Mouse (Mus musculus) spleen, adult 2 months (tissue): Measurements from ENCODE around the gene Catsperg1. TPM values are rescaled to one million over a fixed set of nuclear protein-coding genes. Genes with fewer than 3 reads are reported as not detected.

ENCODE experiments used
- DNase-seq, 2 experiments: peaks; one replicate each; pipeline versions ENCODE4 v3.0.0 to v3.0.0-alpha.2; 2012 to 2021; ENCODE audit warnings: low spot score in 2 of 2, low read depth in 1 of 2
- H3K27ac ChIP-seq: fragments of 200-500 bp; 2 replicates; pipeline ENCODE4 v1.5.1; 2012; ENCODE audit warnings: low read length, inconsistent platforms; ENCODE audit not compliant: insufficient read depth
- H3K27me3 ChIP-seq: fragments of 200-500 bp; 2 replicates; pipeline ENCODE4 v1.6.1; 2012; ENCODE audit warnings: mild to moderate bottlenecking, moderate library complexity, low read length, inconsistent platforms; ENCODE audit not compliant: control insufficient read depth, insufficient read depth
- H3K36me3 ChIP-seq: fragments of 200-500 bp; 2 replicates; pipeline ENCODE4 v1.6.1; 2012; ENCODE audit warnings: mild to moderate bottlenecking, low read length, inconsistent platforms; ENCODE audit not compliant: control insufficient read depth, insufficient read depth
- H3K4me1 ChIP-seq: fragments of 200-500 bp; 2 replicates; pipeline ENCODE4 v1.6.1; 2011; ENCODE audit warnings: inconsistent platforms; ENCODE audit not compliant: control insufficient read depth, insufficient read depth, insufficient read length
- H3K4me3 ChIP-seq: fragments of 200-500 bp; 2 replicates; pipeline ENCODE4 v1.5.1; 2011; ENCODE audit warnings: mild to moderate bottlenecking, inconsistent platforms; ENCODE audit not compliant: insufficient read depth, insufficient read length; ENCODE audit errors: extremely low read depth
- CTCF ChIP-seq: fragments of 200-500 bp; IDR thresholded peaks from 2 replicates; pipeline ENCODE4 v1.5.1; 2011; ENCODE audit warnings: mild to moderate bottlenecking, inconsistent platforms; ENCODE audit not compliant: insufficient read depth, insufficient read length, insufficient replicate concordance; ENCODE audit errors: extremely low read depth
- POLR2A ChIP-seq: fragments of 200-500 bp; IDR thresholded peaks from 2 replicates; pipeline ENCODE4 v1.6.1; 2011; ENCODE audit warnings: low read depth, low read length, inconsistent platforms
- WGBS: fragments of 180-500 bp; shearing (Covaris S2); methylation state at CpG from one replicate; pipeline ENCODE4 v1.1.7; 2018; 5-methylcytosine and 5-hydroxymethylcytosine counted together
- polyA plus RNA-seq: library from polyadenylated mRNA; depleted of rRNA; stranded (reverse); fragments of >200 nt; gene quantifications from 2 replicates; pipeline ENCODE4 v1.2.3, GENCODE M21; 2012

Catsperg1 gene
- polyA plus RNA-seq, 1 experiment: 2.0 TPM

DNA sequence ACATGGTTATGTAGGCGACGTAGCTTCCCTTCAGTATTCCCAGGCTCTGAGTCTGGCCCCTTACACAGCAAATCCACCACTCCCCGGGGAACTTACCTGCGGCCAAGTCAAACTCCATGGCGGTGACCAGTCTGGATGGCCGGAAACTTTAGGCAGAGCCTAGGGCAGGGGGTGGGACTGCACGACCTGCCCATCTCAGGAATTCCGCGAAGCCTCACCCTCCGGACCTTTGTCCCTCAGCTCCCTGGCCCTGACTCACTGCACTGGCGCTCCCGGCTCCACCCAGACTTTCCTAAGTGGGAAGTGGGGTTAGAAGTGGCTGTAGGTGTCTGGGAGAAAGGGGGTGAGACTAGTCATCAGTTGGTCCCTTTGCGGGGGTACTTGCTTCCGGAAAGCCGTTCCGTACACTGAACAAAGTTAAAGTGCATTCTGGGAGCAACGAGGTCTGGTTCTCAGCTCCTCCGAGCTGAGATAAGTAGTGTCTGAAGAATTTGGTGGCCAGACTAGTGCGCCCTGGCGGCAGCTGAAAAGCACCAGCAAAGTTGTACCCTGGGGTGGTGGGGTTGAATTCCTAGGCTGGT is 34.5 kb upstream of the Catsperg1 start, which contains the start of gene 2200002D01Rik:
Gene 2200002D01Rik (minus strand): TSS at position 206 of the 581 bp plus-strand sequence.
- 0 out of 2 replicates have a peak, but pooled peaks cover 5% of the 10 kb centered on the region for H3K4me1 ChIP-seq
- TF ChIP-seq POLR2A (no peak), CTCF (0 out of 2 replicates have a peak, but pooled peaks have one; percentile 8)
- WGBS: 45% methylated on average over 20 of the region's 20 CpGs
- H3K27ac ChIP-seq: no peak within 1 kb of the TSS
- no peaks in the 10 kb centered on the region for H3K27me3 ChIP-seq
- peak in 1 of 2 experiments; percentile 15 for DNase-seq
- H3K36me3 ChIP-seq: peaks cover 2% of the 10 kb centered on the region; the same call in 1 of the 2 replicates
- peak within 1 kb of the TSS; percentile 48 for H3K4me3 ChIP-seq

GRCm38 (mm10) chr7:29247706-29248105 is 33.9 kb upstream of the Catsperg1 start:
- WGBS: 49% methylated on average over 19 of the region's 19 CpGs
- no peak for DNase-seq
- Histone ChIP-seq H3K4me3 (peak overlapping the region; percentile 48), H3K27ac (no peak overlapping the region), H3K4me1 (0 out of 2 replicates have a peak, but pooled peaks cover 5% of the 10 kb centered on the region), H3K27me3 (no peaks in the 10 kb centered on the region), H3K36me3 (peaks cover 2% of the 10 kb centered on the region; the same call in 1 of the 2 replicates)
- no peak for TF ChIP-seq POLR2A
- no peak for TF ChIP-seq CTCF

DNA sequence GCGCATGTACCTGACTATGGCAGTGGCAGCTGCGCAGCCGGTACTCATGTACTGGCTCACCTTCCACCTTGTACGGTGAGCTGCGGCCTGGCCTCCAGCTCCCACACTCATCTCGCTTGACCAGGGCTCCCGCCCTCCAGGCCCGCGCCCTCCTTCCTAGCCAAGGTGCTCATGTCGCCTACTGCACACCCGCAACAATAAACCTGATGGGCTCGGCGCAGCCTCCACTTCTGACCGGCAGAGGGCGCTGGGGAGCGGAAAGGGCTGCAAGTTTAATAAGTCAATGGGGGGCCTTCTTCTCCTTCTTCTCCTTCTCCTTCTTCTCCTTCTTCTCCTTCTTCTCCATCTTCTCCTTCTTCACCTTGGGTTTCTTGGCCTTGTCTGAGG is 33.5 kb upstream of the Catsperg1 start:
- H3K27ac ChIP-seq: no peak overlapping the region
- TF ChIP-seq POLR2A: no peak
- peak; percentile 94 for TF ChIP-seq CTCF
- WGBS: 43% methylated on average over 16 of the region's 16 CpGs
- H3K36me3 ChIP-seq: peaks cover 2% of the 10 kb centered on the region; the same call in 1 of the 2 replicates
- peak; percentile 32 to 79 for DNase-seq
- 0 out of 2 replicates have a peak, but pooled peaks cover 5% of the 10 kb centered on the region for H3K4me1 ChIP-seq
- H3K4me3 ChIP-seq: peak overlapping the region; percentile 48
- no peaks in the 10 kb centered on the region for H3K27me3 ChIP-seq

GRCm38 (mm10) chr7:29246619-29247313 is 32.9 kb upstream of the Catsperg1 start:
- DNase-seq: no peak
- whole genome bisulfite sequencing: 88% methylated on average over 21 of the region's 21 CpGs
- Histone ChIP-seq H3K4me3 (no peak overlapping the region), H3K27me3 (no peaks in the 10 kb centered on the region), H3K36me3 (peaks cover 2% of the 10 kb centered on the region; the same call in 1 of the 2 replicates), H3K4me1 (0 out of 2 replicates have a peak, but pooled peaks cover 5% of the 10 kb centered on the region), H3K27ac (no peak overlapping the region; the same call in 1 of the 2 replicates)
- TF ChIP-seq POLR2A (no peak), CTCF (no peak)

DNA sequence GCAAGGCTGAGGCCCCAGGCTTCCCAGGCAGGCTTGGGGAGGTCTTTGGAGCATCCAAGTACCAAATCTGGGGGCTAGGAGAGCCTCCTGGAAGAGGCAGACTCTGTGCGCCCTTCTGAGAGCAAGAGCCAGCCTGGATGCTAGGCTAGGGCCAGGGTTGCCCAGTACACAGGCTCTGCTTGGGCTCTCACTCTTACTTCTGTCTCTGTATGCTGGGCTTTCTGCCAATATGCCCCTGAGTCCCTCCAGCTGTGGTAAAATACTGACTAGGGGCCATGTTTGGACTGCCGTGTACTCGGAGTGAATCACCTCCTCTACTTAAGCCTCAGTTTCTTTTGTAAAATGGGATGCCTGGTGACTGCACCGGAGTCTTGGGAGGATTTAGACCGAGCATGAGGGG is 32.2 kb upstream of the Catsperg1 start:
- Histone ChIP-seq H3K36me3 (peaks cover 2% of the 10 kb centered on the region; the same call in 1 of the 2 replicates), H3K4me3 (no peak overlapping the region), H3K27me3 (no peaks in the 10 kb centered on the region), H3K27ac (no peak overlapping the region), H3K4me1 (0 out of 2 replicates have a peak, but pooled peaks cover 5% of the 10 kb centered on the region)
- no peak for TF ChIP-seq POLR2A
- TF ChIP-seq CTCF: no peak
- WGBS: 88% methylated on average over 5 of the region's 5 CpGs
- no peak for DNase-seq

DNA sequence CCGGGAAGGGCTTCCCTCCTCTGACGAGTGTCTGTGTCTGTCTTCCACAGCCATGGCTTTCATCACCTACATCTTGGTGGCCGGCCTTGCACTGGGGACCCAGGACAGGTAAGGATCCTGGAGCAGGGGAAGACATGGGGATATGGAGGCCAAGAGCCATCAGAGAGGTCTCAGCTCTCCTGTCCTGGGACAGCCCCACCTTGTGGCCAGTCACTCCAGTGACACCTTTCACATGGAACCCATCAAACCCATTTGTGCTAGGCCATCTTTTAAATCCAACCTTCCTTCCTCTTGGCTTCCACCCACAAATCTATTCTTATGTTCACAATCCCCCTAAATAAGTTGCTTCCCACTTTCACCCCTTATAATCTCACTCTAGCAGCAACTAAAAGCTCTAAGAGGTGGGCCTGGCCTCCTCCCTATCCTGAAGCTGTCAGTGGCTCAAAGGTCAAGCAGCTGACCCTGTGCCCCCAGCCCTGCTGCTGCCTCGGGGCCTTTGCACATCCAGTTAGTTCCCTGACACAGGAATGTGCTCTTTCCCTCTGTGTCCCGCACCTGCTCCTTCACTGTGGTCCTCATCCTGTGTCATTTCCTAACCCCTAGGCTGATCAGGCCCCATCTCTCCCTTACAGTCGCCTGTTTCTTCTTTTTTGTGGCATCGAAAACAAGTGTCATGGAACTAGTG is 31.0 kb upstream of the Catsperg1 start:
- TF ChIP-seq CTCF (peak; percentile 60; the same call in 1 of the 2 replicates), POLR2A (no peak)
- DNase-seq: peak in 1 of 2 experiments; percentile 36
- no peak overlapping the region for H3K27ac ChIP-seq
- peaks cover 2% of the 10 kb centered on the region; the same call in 1 of the 2 replicates for H3K36me3 ChIP-seq
- no peaks in the 10 kb centered on the region for H3K27me3 ChIP-seq
- no peak overlapping the region for H3K4me3 ChIP-seq
- 89% methylated on average over 7 of the region's 7 CpGs for WGBS
- 0 out of 2 replicates have a peak, but pooled peaks cover 5% of the 10 kb centered on the region for H3K4me1 ChIP-seq
